Comparison of ENCODE assay signal across 22 mouse cellular contexts in genomic region chr8:111618273-111618672, GRCm38 (mm10). TPM values are rescaled to one million over a fixed set of nuclear protein-coding genes. Genes with fewer than 3 reads are reported as not detected.
DNase-seq lines count a peak whose midpoint lies in the region; ATAC-seq and TF ChIP-seq lines count a peak whose summit lies in the region.
"Had no signal": no experiment of that assay in that cellular context is flagged by ENCODE, and none has a peak within 500 bp of the region (broad histone marks: within the 10 kb centered on the region; RNA-seq: fewer than 3 reads in every experiment).

No protein-coding gene starts in this region.

- H3K9me3 ChIP-seq in intestine, embryonic 15.5 days: no peaks in the 10 kb centered on the region
- H3K9me3 ChIP-seq: forebrain, embryonic 13.5 days; heart, embryonic 13.5 days; hindbrain, embryonic 15.5 days had no signal

- no peak overlapping the region for H3K4me3 ChIP-seq in bone marrow macrophage, adult 2 months (ENCODE audit: insufficient read depth, low read length)
- no peak overlapping the region for H3K4me3 ChIP-seq in lung, adult 2 months (replicated peaks; ENCODE audit: extremely low read depth, low read depth, low read length)
- no peak overlapping the region for H3K4me3 ChIP-seq in intestine, embryonic 15.5 days (replicated peaks)
- H3K4me3 ChIP-seq: forebrain, embryonic 13.5 days; heart, embryonic 13.5 days; hindbrain, embryonic 15.5 days had no signal

- no peaks in the 10 kb centered on the region for H3K36me3 ChIP-seq in intestine, embryonic 15.5 days

- H3K27ac ChIP-seq in bone marrow macrophage, adult 2 months (ENCODE audit: insufficient read depth, low read depth, low read length): peak overlapping the region; percentile 76
- H3K27ac ChIP-seq in intestine, embryonic 15.5 days: no peak overlapping the region
- H3K27ac ChIP-seq: forebrain, embryonic 13.5 days; heart, embryonic 13.5 days; hindbrain, embryonic 15.5 days had no signal

- TF ChIP-seq CTCF in bone marrow macrophage, adult 2 months (IDR thresholded peaks at IDR 0.05; ENCODE audit: low read depth, low read length): no peak
- TF ChIP-seq CTCF in lung, adult 2 months (IDR thresholded peaks at IDR 0.05; ENCODE audit: insufficient read depth, low read length): no peak

- no peak overlapping the region for H3K4me2 ChIP-seq in intestine, embryonic 15.5 days (replicated peaks)
- H3K4me2 ChIP-seq: forebrain, embryonic 13.5 days; heart, embryonic 13.5 days; hindbrain, embryonic 15.5 days had no signal

- no peak for TF ChIP-seq POLR2A in bone marrow macrophage, adult 2 months (IDR thresholded peaks at IDR 0.05; ENCODE audit: borderline replicate concordance, low read depth, low read length)
- no peak for TF ChIP-seq POLR2A in lung, adult 2 months (IDR thresholded peaks at IDR 0.05; ENCODE audit: borderline replicate concordance, extremely low read depth, low read depth, low read length)

- no peaks in the 10 kb centered on the region for H3K27me3 ChIP-seq in intestine, embryonic 15.5 days (replicated peaks)
- H3K27me3 ChIP-seq: CH12.LX; forebrain, embryonic 13.5 days; heart, embryonic 13.5 days; hindbrain, embryonic 15.5 days; Patski had no signal

- no peak for ATAC-seq in intestine, embryonic 15.5 days
- ATAC-seq: activated CD4-positive, CD25-positive, alpha-beta regulatory T cell, adult 4 months; forebrain, embryonic 13.5 days; forebrain, postnatal 0 days; Patski had no signal

- peak; percentile 87 for DNase-seq in heart, adult 11 months
- no peak for DNase-seq in heart, postnatal 4 days
- DNase-seq in lung, adult 2 months: peak; percentile 38
- DNase-seq in lung, postnatal 25 days (ENCODE audit: low spot score): peak; percentile 70
- DNase-seq in embryo, embryonic 9.5 days (ENCODE audit: extremely low spot score): no peak
- DNase-seq in urinary bladder, postnatal 4 days (ENCODE audit: low spot score in 2 of 2): no peak
- DNase-seq: adrenal gland, postnatal 14 days; cerebellum, adult 2 months; cerebellum, postnatal 10 days; embryo, embryonic 11 days; forebrain, postnatal 0 days; gastrocnemius, postnatal 25 days; heart, postnatal 10 days; kidney, adult 18-20 months had no signal

- peaks cover 74% of the 10 kb centered on the region for H3K4me1 ChIP-seq in bone marrow macrophage, adult 2 months (ENCODE audit: control insufficient read depth, insufficient read depth, low read length)
- peaks cover 24% of the 10 kb centered on the region for H3K4me1 ChIP-seq in lung, adult 2 months (ENCODE audit: control insufficient read depth, insufficient read depth, low read length)
- peaks cover 6% of the 10 kb centered on the region; the same call in 1 of the 2 replicates for H3K4me1 ChIP-seq in intestine, embryonic 15.5 days (replicated peaks)

- WGBS in lung, adult 2 months: 65% methylated on average over 4 of the region's 4 CpGs
- 94% methylated on average over 4 of the region's 4 CpGs for WGBS in intestine, embryonic 15.5 days

- H3K9ac ChIP-seq in intestine, embryonic 15.5 days: no peak overlapping the region
- H3K9ac ChIP-seq: forebrain, embryonic 13.5 days; forebrain, postnatal 0 days; heart, embryonic 13.5 days; hindbrain, embryonic 15.5 days had no signal

RNA-seq across cellular contexts. Expression of gene Ldhd, which starts 11.9 kb away (rescaled TPM):
- 1 to 10 TPM; 2.7 to 3.8 TPM for total RNA-seq in heart, postnatal 4 days (2021)
- polyA plus RNA-seq in bone marrow macrophage, adult 2 months (2012; ENCODE audit: insufficient read depth, insufficient read length, missing spikeins): 0.24 and 0.43 TPM in 2 replicates
- 8.8 and 9.4 TPM in 2 replicates for polyA plus RNA-seq in lung, adult 2 months (2012; rRNA removed)
- 1.6 and 1.8 TPM in 2 replicates for polyA plus RNA-seq in intestine, embryonic 15.5 days (2015; fragmentation: Nextera tagmentation; extraction: Ambion mirVana)

RNA-seq across cellular contexts. Expression of gene Zfp1, which starts 24.9 kb away (rescaled TPM):
- 10 to 100 TPM; 10.1 to 10.5 TPM for total RNA-seq in heart, postnatal 4 days (2021)
- 7.0 and 8.4 TPM in 2 replicates for polyA plus RNA-seq in bone marrow macrophage, adult 2 months (2012; ENCODE audit: insufficient read depth, insufficient read length, missing spikeins)
- polyA plus RNA-seq in lung, adult 2 months (2012; rRNA removed): 3.6 and 4.8 TPM in 2 replicates
- polyA plus RNA-seq in intestine, embryonic 15.5 days (2015; fragmentation: Nextera tagmentation; extraction: Ambion mirVana): 14.9 and 15.7 TPM in 2 replicates

Comparison
In these comparisons a context has a peak if more than half of its experiments do, and no peak if none do; other contexts are left out.
1. DNase-seq: peak in heart, adult 11 months (single experiment), lung, adult 2 months (single experiment) and lung, postnatal 25 days (single experiment); none in heart, postnatal 4 days (single experiment), embryo, embryonic 9.5 days (single experiment) and urinary bladder, postnatal 4 days (0 of 2).